Mouse (Mus musculus): ENCODE measurements around the gene Slc24a5. TPM values are rescaled to one million over a fixed set of nuclear protein-coding genes. Genes with fewer than 3 reads are reported as not detected.

The Slc24a5 gene
- polyA plus RNA-seq (2015; fragmentation: Nextera tagmentation; extraction: Ambion mirVana): 6.5 and 8.5 TPM in 2 replicates

- peak within 1 kb of the TSS; percentile 48 for H3K4me2 ChIP-seq (ENCODE audit: low read depth, low read length)
- WGBS (ENCODE audit: insufficient replicate concordance): 43% methylated on average over 10 of the region's 10 CpGs
These were observed at the start of gene Slc24a5 for GRCm38 (mm10) chr2:125067894-125068293. Gene Slc24a5 (plus strand): TSS chr2:125068124.

GRCm38 (mm10) chr2:125024386-125024785, 43.5 kb upstream of the Slc24a5 start:
- Histone ChIP-seq H3K9me3 (ENCODE audit: low read length) (no peaks in the 10 kb centered on the region), H3K4me2 (ENCODE audit: low read depth, low read length) (no peak overlapping the region), H3K36me3 (replicated peaks; ENCODE audit: insufficient read depth, low read length) (no peaks in the 10 kb centered on the region), H3K4me3 (ENCODE audit: low read depth, low read length) (no peak overlapping the region), H3K27me3 (ENCODE audit: insufficient read depth, low read length) (no peaks in the 10 kb centered on the region), H3K27ac (ENCODE audit: low read depth) (no peak overlapping the region), H3K9ac (replicated peaks) (no peak overlapping the region), H3K4me1 (ENCODE audit: insufficient read depth) (no peaks in the 10 kb centered on the region)
- no peak for TF ChIP-seq EP300 (IDR thresholded peaks at IDR 0.05; ENCODE audit: low read depth)
- no peak for TF ChIP-seq CTCF (IDR thresholded peaks at IDR 0.05; ENCODE audit: low read depth)
- no peak for DNase-seq
- no peak for ATAC-seq
- 47% methylated on average over 5 of the region's 5 CpGs for WGBS (ENCODE audit: insufficient replicate concordance)

More at GRCm38 (mm10) chr2:125067894-125068293, at the start of gene Slc24a5:
- H3K4me3 ChIP-seq (ENCODE audit: low read depth, low read length): no peak within 1 kb of the TSS; the same call in 1 of the 2 replicates
- H3K27ac ChIP-seq (ENCODE audit: low read depth): peak within 1 kb of the TSS; percentile 11; the same call in 1 of the 2 replicates
- H3K36me3 ChIP-seq (replicated peaks; ENCODE audit: insufficient read depth, low read length): no peaks in the 10 kb centered on the region
- TF ChIP-seq CTCF (IDR thresholded peaks at IDR 0.05; ENCODE audit: low read depth): no peak
- no peak for TF ChIP-seq EP300 (IDR thresholded peaks at IDR 0.05; ENCODE audit: low read depth)
- no peaks in the 10 kb centered on the region for H3K4me1 ChIP-seq (ENCODE audit: insufficient read depth)
- ATAC-seq (peak; percentile 48), DNase-seq (no peak)
- H3K27me3 ChIP-seq (ENCODE audit: insufficient read depth, low read length): no peaks in the 10 kb centered on the region
- H3K9me3 ChIP-seq (ENCODE audit: low read length): no peaks in the 10 kb centered on the region
- H3K9ac ChIP-seq (replicated peaks): no peak within 1 kb of the TSS

- H3K9ac ChIP-seq (replicated peaks): no peak overlapping the region
- H3K4me1 ChIP-seq (ENCODE audit: insufficient read depth): no peaks in the 10 kb centered on the region
- no peak overlapping the region for H3K4me3 ChIP-seq (ENCODE audit: low read depth, low read length)
- peak overlapping the region; percentile 28; the same call in 1 of the 2 replicates for H3K4me2 ChIP-seq (ENCODE audit: low read depth, low read length)
- ATAC-seq: no peak
- no peaks in the 10 kb centered on the region for H3K36me3 ChIP-seq (replicated peaks; ENCODE audit: insufficient read depth, low read length)
- no peak for DNase-seq
- no peak overlapping the region for H3K27ac ChIP-seq (ENCODE audit: low read depth)
- H3K27me3 ChIP-seq (ENCODE audit: insufficient read depth, low read length): no peaks in the 10 kb centered on the region
- no peak for TF ChIP-seq EP300 (IDR thresholded peaks at IDR 0.05; ENCODE audit: low read depth)
- no peak for TF ChIP-seq CTCF (IDR thresholded peaks at IDR 0.05; ENCODE audit: low read depth)
- H3K9me3 ChIP-seq (ENCODE audit: low read length): no peaks in the 10 kb centered on the region
- WGBS (ENCODE audit: insufficient replicate concordance): 35% methylated on average over 14 of the region's 14 CpGs
These were observed 41.4 kb upstream of the Slc24a5 start for GRCm38 (mm10) chr2:125026358-125027000.

- no peak for ATAC-seq
- 69% methylated on average over 7 of the region's 7 CpGs for WGBS (ENCODE audit: insufficient replicate concordance)
These were observed 37.3 kb upstream of the Slc24a5 start for GRCm38 (mm10) chr2:125030591-125030990.

GRCm38 (mm10) chr2:125031111-125031510, 36.8 kb upstream of the Slc24a5 start:
- no peak overlapping the region for H3K4me2 ChIP-seq (ENCODE audit: low read depth, low read length)
- 68% methylated on average over 8 of the region's 8 CpGs for WGBS (ENCODE audit: insufficient replicate concordance)
- H3K4me3 ChIP-seq (ENCODE audit: low read depth, low read length): no peak overlapping the region
- no peaks in the 10 kb centered on the region for H3K36me3 ChIP-seq (replicated peaks; ENCODE audit: insufficient read depth, low read length)
- ATAC-seq: no peak
- H3K9me3 ChIP-seq (ENCODE audit: low read length): no peaks in the 10 kb centered on the region
- no peak overlapping the region for H3K9ac ChIP-seq (replicated peaks)
- H3K4me1 ChIP-seq (ENCODE audit: insufficient read depth): no peaks in the 10 kb centered on the region
- DNase-seq: no peak
- TF ChIP-seq CTCF (IDR thresholded peaks at IDR 0.05; ENCODE audit: low read depth): no peak
- no peak for TF ChIP-seq EP300 (IDR thresholded peaks at IDR 0.05; ENCODE audit: low read depth)
- H3K27ac ChIP-seq (ENCODE audit: low read depth): no peak overlapping the region
- H3K27me3 ChIP-seq (ENCODE audit: insufficient read depth, low read length): no peaks in the 10 kb centered on the region

More at GRCm38 (mm10) chr2:125030591-125030990, 37.3 kb upstream of the Slc24a5 start:
- Histone ChIP-seq H3K9ac (replicated peaks) (no peak overlapping the region), H3K4me3 (ENCODE audit: low read depth, low read length) (no peak overlapping the region), H3K4me2 (ENCODE audit: low read depth, low read length) (no peak overlapping the region), H3K36me3 (replicated peaks; ENCODE audit: insufficient read depth, low read length) (no peaks in the 10 kb centered on the region), H3K27me3 (ENCODE audit: insufficient read depth, low read length) (no peaks in the 10 kb centered on the region), H3K27ac (ENCODE audit: low read depth) (no peak overlapping the region), H3K4me1 (ENCODE audit: insufficient read depth) (no peaks in the 10 kb centered on the region), H3K9me3 (ENCODE audit: low read length) (no peaks in the 10 kb centered on the region)
- TF ChIP-seq EP300 (IDR thresholded peaks at IDR 0.05; ENCODE audit: low read depth) (no peak), CTCF (IDR thresholded peaks at IDR 0.05; ENCODE audit: low read depth) (no peak)
- DNase-seq: no peak

- Histone ChIP-seq H3K36me3 (replicated peaks; ENCODE audit: insufficient read depth, low read length) (no peaks in the 10 kb centered on the region), H3K9me3 (ENCODE audit: low read length) (no peaks in the 10 kb centered on the region), H3K4me2 (ENCODE audit: low read depth, low read length) (no peak overlapping the region), H3K4me1 (ENCODE audit: insufficient read depth) (no peaks in the 10 kb centered on the region), H3K9ac (replicated peaks) (no peak overlapping the region), H3K4me3 (ENCODE audit: low read depth, low read length) (no peak overlapping the region), H3K27me3 (ENCODE audit: insufficient read depth, low read length) (no peaks in the 10 kb centered on the region), H3K27ac (ENCODE audit: low read depth) (no peak overlapping the region)
- WGBS (ENCODE audit: insufficient replicate concordance): 82% methylated on average over 12 of the region's 12 CpGs
- TF ChIP-seq CTCF (IDR thresholded peaks at IDR 0.05; ENCODE audit: low read depth): no peak
- TF ChIP-seq EP300 (IDR thresholded peaks at IDR 0.05; ENCODE audit: low read depth): no peak
- ATAC-seq (no peak), DNase-seq (no peak)
These were observed 36.2 kb upstream of the Slc24a5 start for GRCm38 (mm10) chr2:125031562-125032257.
